Mouse (Mus musculus) left cerebral cortex, adult 2 months (tissue): ENCODE measurements around the gene Lekr1. TPM values are rescaled to one million over a fixed set of nuclear protein-coding genes. Genes with fewer than 3 reads are reported as not detected.

ENCODE experiments used
- DNase-seq, 2 experiments: peaks; one replicate each; pipeline ENCODE4 v3.0.0; 2021 to 2022; ENCODE audit warnings: low spot score in 2 of 2, mixed read lengths in 1 of 2; ENCODE audit errors: extremely low spot score in 1 of 2
- H3K27ac ChIP-seq: fragments of 200-600 bp; 2 replicates; pipeline ENCODE4 v1.8.1; 2022
- H3K4me3 ChIP-seq: fragments of 200-600 bp; 2 replicates; pipeline ENCODE4 v1.8.1; 2022
- CTCF ChIP-seq: fragments of 200-600 bp; IDR thresholded peaks from 2 replicates; pipeline ENCODE4 v1.8.1; 2022; ENCODE audit warnings: antibody characterized with exemption, mild to moderate bottlenecking, moderate library complexity
- intact Hi-C: fragments of 180-260 bp; cut with DNase I; formaldehyde crosslinking; loops from one replicate; pipeline ENCODE4 v1.15.1; 2025
- microRNA-seq, 2 experiments: library from miRNA; unstranded; fragments of <30 nt; microRNA quantifications; one replicate each; pipeline ENCODE4 v1.2.0; 2021
- total RNA-seq, 2 experiments: library from RNA; stranded (reverse); gene quantifications; 2 replicates each; pipeline ENCODE4 v1.2.3; 2021

Lekr1 gene
- total RNA-seq, 2 experiments from 2014 or later = 6.4 to 6.5 TPM

DNA sequence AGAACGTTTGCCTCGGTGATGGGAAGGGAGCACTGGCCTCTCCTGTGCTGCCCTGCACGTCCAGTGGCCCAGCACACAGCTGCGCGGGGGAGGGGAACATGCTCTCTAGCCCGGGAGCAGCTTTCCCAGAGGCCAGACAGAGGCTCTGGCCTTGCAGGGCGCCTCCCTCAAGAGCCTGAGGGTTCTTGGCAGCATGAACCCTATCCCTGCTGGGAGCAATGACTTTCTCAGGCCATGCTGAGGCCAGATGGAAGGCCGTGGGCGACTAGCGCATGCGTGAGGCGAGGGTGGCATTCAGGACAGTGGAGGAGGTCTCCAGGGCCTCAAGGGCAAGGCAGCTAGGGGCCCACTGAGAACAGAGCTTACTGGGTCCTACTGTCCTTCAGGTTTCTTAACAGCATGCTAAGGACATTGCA lies 205.2 kb downstream of the Lekr1 start:
- intact Hi-C loops = no loop called here

DNA sequence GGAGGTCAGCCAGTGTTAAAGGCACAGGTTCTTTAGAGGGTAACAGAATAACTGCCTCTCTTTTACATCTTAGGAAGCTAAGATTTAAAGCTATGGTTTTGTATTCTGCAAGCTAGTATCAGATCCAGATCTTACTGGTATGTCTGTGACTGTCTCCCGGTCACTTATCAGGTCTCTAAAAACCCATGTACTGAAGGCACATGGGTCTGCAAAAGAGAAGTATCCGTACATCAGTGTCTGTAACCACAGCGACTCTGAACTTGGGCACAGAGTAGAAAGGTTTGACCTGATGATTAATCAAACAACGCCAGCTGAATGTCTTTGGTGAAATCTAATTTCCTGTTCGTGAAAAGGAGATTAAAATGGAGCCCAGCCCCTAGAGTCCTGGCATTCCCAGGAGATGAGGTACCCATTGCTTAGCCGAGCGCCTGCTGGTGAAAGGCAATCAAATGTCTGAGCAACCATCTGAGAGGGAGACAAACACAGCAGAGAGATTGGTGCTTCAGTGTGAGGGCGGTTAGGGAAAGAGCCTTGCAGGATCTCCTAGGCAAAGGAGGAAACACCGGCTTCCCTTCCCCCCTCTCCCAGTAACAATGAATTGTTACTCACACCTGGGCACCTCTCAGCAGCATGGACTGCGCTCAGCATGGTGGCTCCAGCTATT lies 205.7 kb downstream of the Lekr1 start:
- Histone ChIP-seq H3K4me3 (no peak overlapping the region), H3K27ac (no peak overlapping the region)
- TF ChIP-seq CTCF = no peak
- intact Hi-C loops = no loop called here
- no peak for DNase-seq

More for the DNA sequence above, 205.2 kb downstream of the Lekr1 start:
- Histone ChIP-seq H3K27ac (no peak overlapping the region), H3K4me3 (no peak overlapping the region)
- peak in 1 of 2 experiments; percentile 26 for DNase-seq
- no peak for TF ChIP-seq CTCF

DNA sequence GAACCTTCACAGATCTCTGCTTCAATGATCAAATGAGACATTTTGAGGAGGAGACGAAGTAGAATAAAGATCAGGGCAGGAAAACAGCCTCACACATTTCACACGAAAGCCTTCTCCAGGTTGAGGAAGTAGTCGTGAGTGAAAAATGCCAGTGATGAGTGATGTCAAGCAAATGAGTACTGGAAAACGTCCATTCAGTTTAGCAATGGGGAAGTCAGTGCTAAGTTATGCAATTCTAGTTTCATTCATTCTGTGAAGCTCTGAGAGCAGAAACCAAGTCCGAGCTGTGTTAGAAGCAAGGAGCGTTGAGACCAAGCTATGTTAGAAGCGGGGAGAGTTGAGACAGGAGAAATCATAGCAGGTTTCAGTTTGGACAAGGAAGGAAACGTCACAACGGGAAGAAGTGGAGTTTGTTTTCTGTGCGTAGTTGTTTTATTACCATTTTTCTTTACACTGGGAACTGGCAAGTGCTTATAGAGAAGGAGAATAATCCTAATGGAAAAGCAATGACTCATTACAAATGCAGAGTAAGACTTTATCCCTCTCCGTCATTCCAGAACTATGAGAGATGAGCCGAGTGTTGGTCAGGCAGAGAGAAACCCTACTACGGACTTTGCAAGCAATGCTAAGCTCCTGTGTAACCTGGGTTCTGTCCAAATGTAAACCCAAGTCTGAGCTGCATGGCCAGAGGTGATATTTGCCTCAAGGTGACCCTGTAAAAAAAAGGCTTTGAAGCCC lies 207.2 kb downstream of the Lekr1 start:
- Histone ChIP-seq H3K27ac (no peak overlapping the region), H3K4me3 (no peak overlapping the region)
- no peak for DNase-seq
- no peak for TF ChIP-seq CTCF
- intact Hi-C loops = no loop called here

Small RNAs within 50 kb of the gene (microRNA-seq; reads per million reads assigned to microRNA genes)
- gene Mir8120 = 0.24 to 1.9 reads per million in 2 experiments

Other genes starting within 250 kb of the Lekr1 start
- gene Tiparp, start 137.8 kb upstream of the Lekr1 start, total RNA-seq = 10 to 100 TPM; 14.9 to 25.6 TPM